Comparison of ENCODE assay signal across 25 mouse cellular contexts in the genomic region with DNA sequence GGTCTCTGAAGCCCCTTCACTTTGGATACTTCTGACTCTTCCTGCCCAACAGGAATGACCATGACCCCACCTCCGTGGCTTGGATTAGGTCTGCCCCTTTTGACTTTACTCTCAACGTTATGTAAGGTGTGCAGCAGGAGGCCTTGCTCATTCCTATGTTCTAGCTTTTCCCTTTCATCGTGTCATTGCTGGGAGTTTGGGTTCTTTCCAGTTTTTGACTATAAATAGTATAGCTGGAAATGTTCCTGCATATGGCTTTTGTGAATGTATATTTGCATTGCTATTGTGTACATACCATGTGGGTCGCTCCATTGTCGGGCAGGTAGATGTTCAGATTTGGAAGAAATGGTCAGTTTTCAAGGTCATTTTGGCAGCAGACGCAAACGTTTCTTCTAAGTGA.
"Had no signal": no experiment of that assay in that cellular context is flagged by ENCODE, and none has a peak within 500 bp of the region (broad histone marks: within the 10 kb centered on the region; RNA-seq: fewer than 3 reads in every experiment).

No protein-coding gene starts in this region.

- H3K9ac ChIP-seq: heart, embryonic 12.5 days; hindbrain, embryonic 13.5 days; hindbrain, embryonic 15.5 days; kidney, embryonic 15.5 days; limb, embryonic 13.5 days; limb, embryonic 15.5 days; liver, embryonic 12.5 days; liver, embryonic 14.5 days had no signal

- H3K4me3 ChIP-seq: heart, embryonic 10.5 days; heart, embryonic 12.5 days; hindbrain, embryonic 13.5 days; hindbrain, embryonic 15.5 days; kidney, embryonic 15.5 days; limb, embryonic 13.5 days; limb, embryonic 15.5 days; liver, embryonic 12.5 days had no signal

- H3K36me3 ChIP-seq: heart, embryonic 10.5 days; heart, embryonic 12.5 days; hindbrain, embryonic 13.5 days; hindbrain, embryonic 15.5 days; kidney, embryonic 15.5 days; limb, embryonic 13.5 days; limb, embryonic 15.5 days; liver, embryonic 12.5 days had no signal

- H3K4me1 ChIP-seq: heart, embryonic 10.5 days; heart, embryonic 12.5 days; hindbrain, embryonic 15.5 days; kidney, embryonic 15.5 days; limb, embryonic 13.5 days; limb, embryonic 15.5 days; liver, embryonic 12.5 days had no signal

- H3K27ac ChIP-seq: heart, embryonic 10.5 days; hindbrain, embryonic 13.5 days; hindbrain, embryonic 15.5 days; hindbrain, postnatal 0 days; kidney, embryonic 15.5 days; kidney, postnatal 0 days; limb, embryonic 13.5 days; limb, embryonic 15.5 days; liver, embryonic 12.5 days; liver, embryonic 14.5 days had no signal

- H3K27me3 ChIP-seq: hindbrain, embryonic 13.5 days; hindbrain, embryonic 15.5 days; limb, embryonic 15.5 days had no signal

- H3K9me3 ChIP-seq: heart, embryonic 10.5 days; heart, embryonic 12.5 days; hindbrain, embryonic 13.5 days; hindbrain, embryonic 15.5 days; kidney, embryonic 15.5 days; limb, embryonic 13.5 days; limb, embryonic 15.5 days; liver, embryonic 12.5 days had no signal

- ATAC-seq: hindbrain, postnatal 0 days; intestine, embryonic 16.5 days; liver, embryonic 12.5 days had no signal

- H3K4me2 ChIP-seq: heart, embryonic 12.5 days; hindbrain, embryonic 13.5 days; hindbrain, embryonic 15.5 days; kidney, embryonic 15.5 days; limb, embryonic 13.5 days; limb, embryonic 15.5 days; liver, embryonic 12.5 days had no signal

- DNase-seq: gastrocnemius, postnatal 14 days; gastrocnemius, postnatal 36 days; heart, adult 18-20 months; heart, postnatal 10 days; heart, postnatal 36 days; kidney, adult 11 months; kidney, adult 2 months; kidney, adult 9 months; kidney, postnatal 14 days; kidney, postnatal 36 days; layer of hippocampus, adult 9-11 months; layer of hippocampus, postnatal 36 days; left cerebral cortex, postnatal 4 days had no signal
